Mouse (Mus musculus) lung, adult 2 months (tissue): ENCODE measurements around the gene Zfp683.

Source experiments
- CTCF ChIP-seq: fragments of 200-500 bp; IDR thresholded peaks from 2 replicates; pipeline ENCODE4 v1.5.1; 2011; ENCODE audit warnings: mild to moderate bottlenecking, low read length, control low read depth; ENCODE audit not compliant: insufficient read depth
- POLR2A ChIP-seq: fragments of 200-500 bp; IDR thresholded peaks from 2 replicates; pipeline ENCODE4 v1.6.1; 2011; ENCODE audit warnings: low read depth, mild to moderate bottlenecking, control low read depth, low read length, borderline replicate concordance; ENCODE audit errors: extremely low read depth

DNA sequence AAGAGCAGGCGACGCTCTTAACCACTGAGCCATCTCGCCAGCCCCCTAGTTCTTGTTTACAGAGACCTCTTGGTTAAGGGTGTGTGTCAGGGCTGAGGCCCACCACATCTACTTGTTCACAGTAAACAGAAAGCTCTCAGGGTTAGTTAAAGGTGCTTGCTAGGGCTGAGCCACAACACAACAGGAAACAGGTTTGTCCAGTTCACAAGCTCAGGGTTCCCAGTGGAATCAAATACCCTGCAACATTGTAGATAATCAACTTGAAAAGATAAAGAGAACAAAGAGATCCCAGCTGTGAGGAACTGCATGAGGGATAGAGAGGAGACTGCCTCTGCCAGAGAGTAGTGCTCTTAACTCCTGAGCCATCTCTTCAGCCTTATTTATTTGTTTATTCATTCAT is 46.8 kb upstream of the Zfp683 start:
- TF ChIP-seq POLR2A (no peak), CTCF (no peak)
